Mouse (Mus musculus) limb, embryonic 13.5 days (tissue): Measurements from ENCODE around the gene Pyroxd2. TPM values are rescaled to one million over a fixed set of nuclear protein-coding genes. Genes with fewer than 3 reads are reported as not detected.
"Not testable (repeated sequence)": the region's sequence is repeated elsewhere in the genome, so short reads cannot be mapped to it uniquely, and the experiment has no call there.

Experiments
- ATAC-seq: fragments of 200-750 bp; cut with Nextera tagmentation; 2 replicates; pipeline ENCODE4 v1.8.0; 2017; ENCODE audit warnings: low read depth, moderate number of reproducible peaks, moderate TSS enrichment; ENCODE audit not compliant: low FRiP score
- H3K27ac ChIP-seq: fragments of 300-500 bp; sonication (generic); 2 replicates; pipeline ENCODE4 v1.5.1; 2015; ENCODE audit warnings: inconsistent platforms, mild to moderate bottlenecking, moderate library complexity
- H3K27me3 ChIP-seq: fragments of 300-500 bp; sonication (generic); 2 replicates; pipeline ENCODE4 v1.6.1; 2015; ENCODE audit warnings: mild to moderate bottlenecking, inconsistent platforms
- H3K36me3 ChIP-seq: fragments of 300-500 bp; sonication (generic); 2 replicates; pipeline ENCODE4 v1.6.1; 2015; ENCODE audit warnings: inconsistent platforms, mild to moderate bottlenecking, moderate library complexity
- H3K4me1 ChIP-seq: fragments of 300-500 bp; sonication (generic); 2 replicates; pipeline ENCODE4 v1.6.1; 2015; ENCODE audit warnings: inconsistent platforms
- H3K4me2 ChIP-seq: fragments of 300-500 bp; sonication (generic); replicated peaks from 2 replicates; pipeline ENCODE4 v1.6.1; 2015; ENCODE audit warnings: inconsistent platforms, mild to moderate bottlenecking, moderate library complexity
- H3K4me3 ChIP-seq: fragments of 300-500 bp; sonication (generic); 2 replicates; pipeline ENCODE4 v1.5.1; 2015; ENCODE audit warnings: moderate library complexity, mild to moderate bottlenecking, inconsistent platforms
- H3K9ac ChIP-seq: fragments of 300-500 bp; sonication (generic); 2 replicates; pipeline ENCODE4 v1.6.1; 2015; ENCODE audit warnings: mild to moderate bottlenecking, inconsistent platforms
- H3K9me3 ChIP-seq: fragments of 300-500 bp; sonication (generic); 2 replicates; pipeline ENCODE4 v1.6.1; 2016; ENCODE audit warnings: inconsistent platforms
- WGBS: fragments of 180-500 bp; shearing (Covaris S2); methylation state at CpG from one replicate; pipeline ENCODE4 v1.1.7; 2015; 5-methylcytosine and 5-hydroxymethylcytosine counted together
- polyA plus RNA-seq: library from polyadenylated mRNA; unstranded; fragments of >200 nt; fragmentation: Nextera tagmentation; extraction: Ambion mirVana; gene quantifications from 2 replicates; pipeline ENCODE4 v1.2.1, GENCODE M21; 2015

Pyroxd2 gene
- polyA plus RNA-seq, 1 experiment from 2014 or later = 2.1 TPM

DNA sequence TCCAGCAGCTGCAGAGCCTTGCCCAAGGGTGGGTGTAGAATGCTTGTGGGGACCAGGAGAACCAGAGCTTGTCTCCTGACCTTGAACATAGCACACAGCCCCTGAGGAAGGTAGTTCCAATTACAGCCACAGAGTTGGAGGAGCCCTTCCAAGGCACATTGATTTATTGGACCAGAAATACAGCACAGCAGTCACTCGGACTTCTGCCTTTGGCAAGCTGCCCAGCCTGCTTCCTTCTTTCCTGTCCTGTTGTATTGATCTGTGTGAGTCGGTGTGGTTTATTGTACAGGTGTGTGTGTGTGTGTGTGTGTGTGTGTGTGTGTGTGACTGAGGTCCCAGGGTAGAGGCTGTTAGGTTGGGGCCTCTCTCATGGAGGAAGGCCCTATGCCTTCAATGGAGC lies 30.1 kb downstream of the Pyroxd2 start:
- Histone ChIP-seq H3K36me3 (no peaks in the 10 kb centered on the region), H3K27me3 (peaks cover 18% of the 10 kb centered on the region), H3K4me1 (peaks cover 66% of the 10 kb centered on the region), H3K4me2 (no peak overlapping the region), H3K27ac (peak overlapping the region; percentile 67; the same call in 1 of the 2 replicates), H3K9me3 (no peaks in the 10 kb centered on the region), H3K4me3 (no peak overlapping the region), H3K9ac (no peak overlapping the region)
- peak; percentile 79 for ATAC-seq
- 6% methylated on average over 2 of the region's 2 CpGs for WGBS

DNA sequence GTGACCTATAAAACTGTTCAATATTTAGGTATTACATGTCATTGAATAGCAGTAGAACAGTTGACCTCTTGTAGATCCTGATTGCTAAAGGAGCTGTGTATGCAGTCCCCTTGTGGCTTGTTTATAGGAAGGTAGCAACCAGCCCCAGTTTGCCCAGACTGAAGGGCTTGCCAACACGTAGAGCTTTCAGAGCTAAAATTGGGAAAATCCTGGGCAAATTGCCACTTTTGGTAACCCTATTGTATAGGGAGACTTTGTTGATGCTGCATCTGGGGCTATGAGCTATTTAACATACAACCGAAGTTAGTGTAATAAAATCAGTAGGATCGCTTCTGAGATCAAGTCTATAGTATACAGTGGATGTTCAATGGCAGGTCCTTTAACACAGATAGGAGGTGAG lies 34.5 kb downstream of the Pyroxd2 start:
- H3K36me3 ChIP-seq = no peaks in the 10 kb centered on the region
- peaks cover 16% of the 10 kb centered on the region; the same call in 1 of the 2 replicates for H3K27me3 ChIP-seq
- peaks cover 43% of the 10 kb centered on the region for H3K4me1 ChIP-seq
- no peaks in the 10 kb centered on the region for H3K9me3 ChIP-seq
- H3K27ac ChIP-seq = no peak overlapping the region
- H3K4me3 ChIP-seq = no peak overlapping the region
- no peak for ATAC-seq
- H3K4me2 ChIP-seq = no peak overlapping the region
- WGBS = 52% methylated on average over 3 of the region's 3 CpGs
- no peak overlapping the region for H3K9ac ChIP-seq

DNA sequence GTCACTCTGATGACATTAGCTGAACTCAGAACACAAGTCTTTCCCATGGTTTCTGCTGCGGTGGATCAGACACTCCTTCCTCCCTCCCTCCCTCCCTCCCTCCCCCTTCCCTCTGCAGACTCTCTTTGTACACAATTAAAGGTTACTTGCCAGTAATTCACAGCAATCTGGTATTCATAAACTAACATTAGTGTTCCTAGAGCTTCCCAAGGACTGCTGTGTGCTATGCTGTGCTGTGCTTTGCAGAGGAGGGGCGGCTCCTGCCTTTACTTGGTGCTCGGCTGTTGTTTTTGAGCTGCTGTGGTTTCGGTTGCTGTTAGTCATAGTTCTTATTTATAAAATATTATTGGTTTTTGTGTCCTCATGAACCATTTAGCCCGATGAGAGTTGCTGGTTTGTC lies 34.9 kb downstream of the Pyroxd2 start:
- peaks cover 41% of the 10 kb centered on the region for H3K4me1 ChIP-seq
- no peak for ATAC-seq
- H3K4me2 ChIP-seq = no peak overlapping the region
- peaks cover 16% of the 10 kb centered on the region; the same call in 1 of the 2 replicates for H3K27me3 ChIP-seq
- H3K4me3 ChIP-seq = no peak overlapping the region
- H3K9ac ChIP-seq = no peak overlapping the region
- WGBS = 43% methylated on average over 5 of the region's 5 CpGs
- no peak overlapping the region for H3K27ac ChIP-seq
- no peaks in the 10 kb centered on the region for H3K9me3 ChIP-seq
- no peaks in the 10 kb centered on the region for H3K36me3 ChIP-seq

DNA sequence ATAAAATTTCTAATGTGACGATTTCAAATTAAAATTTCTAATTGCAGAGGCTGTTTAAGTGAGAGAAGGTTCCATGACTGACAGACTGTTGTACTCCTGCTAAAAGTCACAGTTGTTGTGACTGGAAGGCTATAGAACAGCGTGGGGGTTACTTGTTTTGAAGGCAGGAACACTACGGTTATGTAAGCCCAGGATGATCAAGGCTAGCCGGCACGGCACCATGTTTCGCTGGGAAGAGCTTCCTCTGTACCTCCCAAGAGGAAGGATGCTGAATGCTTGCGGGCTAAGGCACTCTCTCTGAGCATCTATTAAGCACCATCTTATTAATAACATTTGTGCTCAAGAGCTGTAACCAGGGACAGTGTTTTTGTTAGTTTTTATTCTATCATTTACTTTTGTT lies 36.1 kb downstream of the Pyroxd2 start:
- 58% methylated on average over 7 of the region's 7 CpGs for WGBS

DNA sequence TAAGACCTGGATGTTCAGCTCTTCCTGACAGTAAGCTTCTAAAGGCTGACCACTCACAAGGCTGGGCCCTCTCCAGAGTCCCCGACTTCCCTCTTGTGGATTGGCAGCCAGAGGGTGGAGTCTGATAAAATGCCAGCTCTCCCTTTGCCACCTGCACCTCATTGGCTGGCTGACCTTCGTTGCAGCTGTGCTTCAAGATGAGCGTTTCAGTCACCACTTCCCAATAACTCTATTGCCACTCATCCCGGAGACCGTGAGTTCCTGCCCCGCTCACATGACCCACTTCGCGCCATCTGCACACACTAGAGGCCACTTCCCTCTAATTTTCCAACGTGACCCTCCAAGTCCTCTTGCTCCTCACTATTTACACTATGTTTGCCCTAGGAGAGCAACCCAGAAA lies 38.8 kb downstream of the Pyroxd2 start:
- WGBS = 88% methylated on average over 9 of the region's 9 CpGs
- H3K9ac ChIP-seq = no peak overlapping the region
- H3K4me1 ChIP-seq = peaks cover 18% of the 10 kb centered on the region
- H3K36me3 ChIP-seq = no peaks in the 10 kb centered on the region
- no peak overlapping the region for H3K4me2 ChIP-seq
- no peak overlapping the region for H3K27ac ChIP-seq
- peaks cover 4% of the 10 kb centered on the region; the same call in 1 of the 2 replicates for H3K27me3 ChIP-seq
- ATAC-seq = no peak
- H3K4me3 ChIP-seq = no peak overlapping the region
- no peaks in the 10 kb centered on the region for H3K9me3 ChIP-seq

More for the DNA sequence above, 36.1 kb downstream of the Pyroxd2 start:
- Histone ChIP-seq H3K27ac (no peak overlapping the region), H3K36me3 (no peaks in the 10 kb centered on the region), H3K9me3 (no peaks in the 10 kb centered on the region), H3K4me1 (peaks cover 29% of the 10 kb centered on the region), H3K4me2 (no peak overlapping the region), H3K27me3 (peaks cover 16% of the 10 kb centered on the region; the same call in 1 of the 2 replicates), H3K9ac (no peak overlapping the region), H3K4me3 (no peak overlapping the region)
- no peak for ATAC-seq

DNA sequence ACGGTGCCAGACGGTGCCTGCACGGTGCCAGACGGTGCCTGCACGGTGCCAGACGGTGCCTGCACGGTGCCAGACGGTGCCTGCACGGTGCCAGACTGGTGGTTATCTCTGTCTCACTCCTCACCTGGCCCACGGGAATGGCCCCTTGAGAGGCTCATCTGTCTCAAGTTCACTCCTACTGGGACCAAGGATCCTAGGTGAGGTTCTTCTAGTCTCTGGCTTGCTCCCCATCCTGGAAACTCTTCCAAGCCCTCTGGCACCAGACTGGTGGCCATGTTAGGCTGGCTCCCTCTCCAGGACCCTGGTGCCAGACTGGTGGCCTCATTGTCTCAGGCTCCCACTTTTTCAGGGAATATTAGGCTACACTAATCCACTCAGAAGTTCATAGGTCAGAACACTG lies 53.1 kb downstream of the Pyroxd2 start:
- Histone ChIP-seq H3K4me2 (no peak overlapping the region), H3K9ac (no peak overlapping the region), H3K4me3 (no peak overlapping the region), H3K27me3 (peaks cover 2% of the 10 kb centered on the region; the same call in 1 of the 2 replicates), H3K36me3 (no peaks in the 10 kb centered on the region), H3K4me1 (peaks cover 17% of the 10 kb centered on the region), H3K9me3 (no peaks in the 10 kb centered on the region), H3K27ac (no peak overlapping the region)
- 92% methylated on average over 10 of the region's 10 CpGs for WGBS
- no peak for ATAC-seq

DNA sequence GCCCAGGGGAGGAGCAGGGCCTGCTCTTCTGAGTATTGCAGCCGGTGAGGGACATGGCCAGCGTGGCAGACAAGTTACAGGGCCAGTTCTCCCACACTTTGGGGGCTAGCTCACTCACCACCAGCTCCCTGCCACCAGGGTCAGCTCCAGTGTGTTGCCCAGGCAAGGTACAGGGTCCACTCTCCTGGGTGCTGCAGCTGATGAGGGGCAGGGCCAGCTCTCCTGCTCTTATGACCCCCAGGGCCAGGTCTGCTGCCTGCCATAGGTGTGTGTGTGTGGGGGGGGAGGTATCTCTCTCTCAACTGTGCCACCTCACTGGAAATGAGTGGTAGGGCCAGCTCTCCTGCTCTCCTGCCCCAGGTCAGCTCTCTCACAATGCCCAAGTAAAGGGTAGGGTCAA lies 54.0 kb downstream of the Pyroxd2 start:
- H3K27ac ChIP-seq = no peak overlapping the region
- ATAC-seq = no peak

DNA sequence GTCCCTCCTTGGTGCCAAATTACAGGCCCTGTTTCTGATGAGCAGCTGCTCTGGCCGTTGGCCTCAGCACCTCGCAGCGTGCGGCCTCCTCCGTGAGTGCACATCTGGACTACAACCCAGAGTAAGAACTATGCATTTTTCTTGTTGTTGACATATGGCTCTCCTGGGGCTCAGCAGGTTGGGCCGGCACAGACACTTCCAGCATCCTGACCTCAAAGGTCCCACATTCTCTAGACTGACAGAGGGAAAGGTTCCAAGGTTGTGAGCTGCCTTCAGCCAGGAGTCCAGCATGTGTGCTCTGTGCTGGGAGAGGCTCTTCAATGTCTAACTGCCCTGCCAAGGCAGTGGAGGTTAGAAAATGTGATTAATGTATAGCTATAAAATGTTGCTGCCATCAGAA lies 55.2 kb downstream of the Pyroxd2 start:
- no peak for ATAC-seq
- Histone ChIP-seq H3K36me3 (no peaks in the 10 kb centered on the region), H3K4me1 (peaks cover 17% of the 10 kb centered on the region), H3K4me3 (no peak overlapping the region), H3K9ac (no peak overlapping the region), H3K9me3 (no peaks in the 10 kb centered on the region), H3K4me2 (no peak overlapping the region), H3K27me3 (peaks cover 3% of the 10 kb centered on the region; the same call in 1 of the 2 replicates), H3K27ac (no peak overlapping the region)
- 16% methylated on average over 6 of the region's 6 CpGs for WGBS

More for the DNA sequence above, 54.0 kb downstream of the Pyroxd2 start:
- Histone ChIP-seq H3K9me3 (no peaks in the 10 kb centered on the region), H3K4me2 (no peak overlapping the region), H3K9ac (no peak overlapping the region), H3K36me3 (no peaks in the 10 kb centered on the region), H3K4me1 (peaks cover 17% of the 10 kb centered on the region), H3K4me3 (no peak overlapping the region), H3K27me3 (peaks cover 3% of the 10 kb centered on the region; the same call in 1 of the 2 replicates)
- WGBS = 62% methylated on average over 2 of the region's 2 CpGs

DNA sequence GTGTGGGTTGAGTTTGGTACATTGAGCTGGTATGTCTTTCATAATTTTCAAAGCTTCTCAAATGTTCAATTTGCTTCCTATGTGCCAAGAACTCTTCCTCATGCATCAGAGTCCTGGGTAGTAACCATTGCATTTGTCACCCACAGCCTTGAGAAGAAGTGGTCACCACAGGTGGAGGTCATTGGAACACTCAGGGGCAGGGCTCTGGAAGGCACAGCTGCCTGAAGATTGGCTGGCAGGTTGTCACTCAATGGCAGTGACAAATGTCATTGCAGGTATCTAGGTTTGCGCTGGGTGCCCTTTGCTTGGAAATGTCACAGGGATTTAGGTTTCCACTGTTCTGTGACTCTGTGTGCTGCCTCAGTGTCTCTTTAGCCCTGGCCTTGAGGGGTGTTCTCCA lies 62.3 kb downstream of the Pyroxd2 start:
- no peak for ATAC-seq

DNA sequence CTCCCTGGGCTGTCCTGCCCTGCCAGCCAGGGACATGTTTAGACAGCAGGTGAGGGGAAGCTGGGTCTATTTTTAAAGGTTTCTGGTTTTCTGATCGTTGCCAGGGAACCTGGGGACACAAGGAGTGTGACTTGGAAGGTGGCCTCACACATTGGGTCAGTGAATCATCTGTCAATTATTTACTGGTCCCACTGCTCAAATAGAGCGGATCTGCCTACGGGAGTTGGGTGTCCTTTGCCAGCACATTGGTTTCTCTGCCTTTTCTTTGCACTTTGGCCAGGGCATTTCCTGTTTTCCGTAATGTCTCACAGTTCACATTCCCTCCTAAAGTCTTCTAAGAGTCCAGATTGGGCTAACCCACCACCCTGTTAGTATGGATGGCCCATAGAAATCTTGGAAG lies 62.8 kb downstream of the Pyroxd2 start:
- no peaks in the 10 kb centered on the region for H3K36me3 ChIP-seq
- H3K27ac ChIP-seq = no peak overlapping the region
- 77% methylated on average over 4 of the region's 4 CpGs for WGBS
- peaks cover 3% of the 10 kb centered on the region; the same call in 1 of the 2 replicates for H3K27me3 ChIP-seq
- 0 out of 2 replicates have a peak, but pooled peaks cover 2% of the 10 kb centered on the region for H3K4me1 ChIP-seq
- no peak overlapping the region for H3K9ac ChIP-seq
- H3K4me3 ChIP-seq = no peak overlapping the region
- ATAC-seq = no peak
- no peak overlapping the region for H3K4me2 ChIP-seq
- no peaks in the 10 kb centered on the region for H3K9me3 ChIP-seq

More for the DNA sequence above, 62.3 kb downstream of the Pyroxd2 start:
- Histone ChIP-seq H3K4me1 (0 out of 2 replicates have a peak, but pooled peaks cover 2% of the 10 kb centered on the region), H3K4me2 (no peak overlapping the region), H3K4me3 (no peak overlapping the region), H3K9me3 (no peaks in the 10 kb centered on the region), H3K9ac (no peak overlapping the region), H3K27me3 (peaks cover 3% of the 10 kb centered on the region; the same call in 1 of the 2 replicates), H3K36me3 (no peaks in the 10 kb centered on the region), H3K27ac (no peak overlapping the region)
- 88% methylated on average over 1 of the region's 1 CpGs for WGBS

DNA sequence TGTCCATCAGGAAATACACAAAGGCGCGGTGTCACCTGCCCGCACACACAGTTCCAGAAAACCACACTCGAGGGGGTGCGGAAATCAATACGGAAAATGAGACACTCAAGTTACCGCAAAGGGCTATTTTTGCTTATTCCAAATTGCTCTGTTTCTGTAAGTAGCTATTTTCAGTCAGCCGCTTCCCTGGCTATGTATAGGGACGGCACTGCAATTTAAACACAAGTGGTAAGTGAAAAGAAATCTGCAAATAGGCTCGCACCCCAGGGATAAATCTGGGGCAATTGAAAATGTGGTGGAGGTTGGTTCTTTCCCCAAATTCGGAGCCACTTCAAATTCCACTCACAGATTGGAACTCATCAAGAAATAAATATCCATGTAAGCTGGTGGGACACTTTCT lies 63.3 kb downstream of the Pyroxd2 start:
- 85% methylated on average over 11 of the region's 11 CpGs for WGBS
- peaks cover under 1% of the 10 kb centered on the region; the same call in 1 of the 2 replicates for H3K27me3 ChIP-seq
- no peak overlapping the region for H3K4me2 ChIP-seq
- no peak overlapping the region for H3K27ac ChIP-seq
- 0 out of 2 replicates have a peak, but pooled peaks cover 2% of the 10 kb centered on the region for H3K4me1 ChIP-seq
- no peaks in the 10 kb centered on the region for H3K9me3 ChIP-seq
- H3K4me3 ChIP-seq = no peak overlapping the region
- no peaks in the 10 kb centered on the region for H3K36me3 ChIP-seq
- no peak overlapping the region for H3K9ac ChIP-seq
- no peak for ATAC-seq

DNA sequence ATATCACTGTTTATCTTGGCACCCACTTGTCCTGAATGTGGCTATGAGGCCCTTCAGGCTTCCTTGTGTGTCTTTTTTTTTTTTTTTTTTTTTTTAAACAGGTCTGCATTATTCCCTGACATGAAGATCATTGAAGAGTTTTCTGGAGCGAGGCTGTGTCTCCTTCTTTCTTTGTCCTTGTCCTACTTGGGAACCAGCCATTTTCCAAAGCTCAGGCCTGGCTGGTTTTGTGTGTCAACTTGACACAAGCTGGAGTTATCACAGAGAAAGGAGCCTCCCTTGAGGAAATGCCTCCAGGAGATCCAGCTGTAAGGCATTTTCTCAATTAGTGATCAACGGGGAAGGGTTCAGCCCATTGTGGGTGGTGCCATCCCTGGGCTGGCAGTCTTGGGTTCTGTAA lies 69.8 kb downstream of the Pyroxd2 start:
- H3K9ac ChIP-seq, ATAC-seq, H3K4me2 ChIP-seq, H3K4me3 ChIP-seq, H3K9me3 ChIP-seq, H3K4me1 ChIP-seq, H3K36me3 ChIP-seq, H3K27ac ChIP-seq, H3K27me3 ChIP-seq: not testable (repeated sequence)
- 64% methylated on average over 2 of the region's 2 CpGs for WGBS

DNA sequence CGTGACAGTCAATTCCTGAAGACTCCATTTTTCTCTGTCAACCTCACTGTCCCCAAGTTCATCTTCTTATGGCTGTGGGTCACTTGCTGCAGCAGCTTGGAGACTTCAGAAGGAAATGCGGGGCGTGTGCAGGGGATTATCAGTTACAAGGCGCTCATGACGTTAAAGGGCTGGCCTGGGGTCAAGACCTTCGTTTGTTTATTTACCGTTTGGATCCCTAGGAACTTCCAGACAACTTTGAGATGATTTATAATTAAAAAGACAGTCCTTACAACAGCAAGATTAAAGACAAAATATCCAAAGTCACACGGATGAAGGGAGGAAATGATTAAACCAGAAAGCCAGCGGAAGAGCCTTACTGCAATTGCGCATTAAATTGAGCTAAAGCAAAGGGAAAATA lies 74.4 kb downstream of the Pyroxd2 start:
- peaks cover 3% of the 10 kb centered on the region; the same call in 1 of the 2 replicates for H3K27me3 ChIP-seq
- no peak overlapping the region for H3K27ac ChIP-seq
- no peak overlapping the region for H3K9ac ChIP-seq
- no peaks in the 10 kb centered on the region for H3K36me3 ChIP-seq
- peaks cover 4% of the 10 kb centered on the region; the same call in 1 of the 2 replicates for H3K9me3 ChIP-seq
- no peak overlapping the region for H3K4me3 ChIP-seq
- 55% methylated on average over 10 of the region's 10 CpGs for WGBS
- no peak for ATAC-seq
- H3K4me1 ChIP-seq = peaks cover 16% of the 10 kb centered on the region; the same call in 1 of the 2 replicates
- H3K4me2 ChIP-seq = no peak overlapping the region
